Mouse (Mus musculus) forebrain, embryonic 14.5 days (tissue): Measurements from ENCODE around the gene Ftl1. TPM values are rescaled to one million over a fixed set of nuclear protein-coding genes. Genes with fewer than 3 reads are reported as not detected.
A peak's percentile ranks its signal among the peaks of the same experiment; 100 is the strongest.

Experiments used
- ATAC-seq: fragments of 200-750 bp; cut with Nextera tagmentation; 2 replicates; pipeline ENCODE4 v1.8.0; 2017; ENCODE audit warnings: mild to moderate bottlenecking, moderate library complexity
- DNase-seq: peaks from one replicate; pipeline ENCODE4 v3.0.0-alpha.2; 2015; ENCODE audit warnings: low spot score
- H3K27ac ChIP-seq: fragments of 300-500 bp; sonication (generic); 2 replicates; pipeline ENCODE4 v1.5.1; 2014; ENCODE audit warnings: low read depth, mild to moderate bottlenecking, control low read depth, low read length, moderate library complexity
- H3K27me3 ChIP-seq: fragments of 300-500 bp; sonication (generic); replicated peaks from 2 replicates; pipeline ENCODE4 v1.6.1; 2014; ENCODE audit warnings: low read length, control low read depth, mixed read lengths; ENCODE audit not compliant: control insufficient read depth, insufficient read depth
- H3K36me3 ChIP-seq: fragments of 300-500 bp; sonication (generic); 2 replicates; pipeline ENCODE4 v1.6.1; 2014; ENCODE audit warnings: low read length, control low read depth; ENCODE audit not compliant: control insufficient read depth, insufficient read depth
- H3K4me1 ChIP-seq: fragments of 300-500 bp; sonication (generic); 2 replicates; pipeline ENCODE4 v1.6.1; 2014; ENCODE audit warnings: antibody characterized with exemption, low read length, control low read depth; ENCODE audit not compliant: control insufficient read depth, insufficient read depth
- H3K4me2 ChIP-seq: fragments of 300-500 bp; sonication (generic); 2 replicates; pipeline ENCODE4 v1.6.1; 2014; ENCODE audit warnings: mild to moderate bottlenecking, control low read depth, low read length
- H3K4me3 ChIP-seq: fragments of 300-500 bp; sonication (generic); 2 replicates; pipeline ENCODE4 v1.5.1; 2014; ENCODE audit warnings: low read depth, low read length, control low read depth
- H3K9ac ChIP-seq: fragments of 300-500 bp; sonication (generic); 2 replicates; pipeline ENCODE4 v1.6.1; 2014; ENCODE audit warnings: mild to moderate bottlenecking, low read length, control low read depth, moderate library complexity
- H3K9me3 ChIP-seq: fragments of 300-500 bp; sonication (generic); replicated peaks from 2 replicates; pipeline ENCODE4 v1.6.1; 2016; ENCODE audit warnings: low read length, control low read depth, mixed read lengths; ENCODE audit not compliant: control insufficient read depth
- WGBS: fragments of 180-500 bp; shearing (Covaris S2); extraction: QIAGEN DNeasy Blood & Tissue Kit; methylation state at CpG from one replicate; pipeline ENCODE4 v1.1.7; 2014; 5-methylcytosine and 5-hydroxymethylcytosine counted together
- polyA plus RNA-seq: library from polyadenylated mRNA; unstranded; fragments of >200 nt; fragmentation: Nextera tagmentation; extraction: Ambion mirVana; gene quantifications from 2 replicates; pipeline ENCODE4 v1.2.1, GENCODE M21; 2014

The Ftl1 gene
- polyA plus RNA-seq, 1 experiment from 2014 or later: 6,800 TPM

DNA sequence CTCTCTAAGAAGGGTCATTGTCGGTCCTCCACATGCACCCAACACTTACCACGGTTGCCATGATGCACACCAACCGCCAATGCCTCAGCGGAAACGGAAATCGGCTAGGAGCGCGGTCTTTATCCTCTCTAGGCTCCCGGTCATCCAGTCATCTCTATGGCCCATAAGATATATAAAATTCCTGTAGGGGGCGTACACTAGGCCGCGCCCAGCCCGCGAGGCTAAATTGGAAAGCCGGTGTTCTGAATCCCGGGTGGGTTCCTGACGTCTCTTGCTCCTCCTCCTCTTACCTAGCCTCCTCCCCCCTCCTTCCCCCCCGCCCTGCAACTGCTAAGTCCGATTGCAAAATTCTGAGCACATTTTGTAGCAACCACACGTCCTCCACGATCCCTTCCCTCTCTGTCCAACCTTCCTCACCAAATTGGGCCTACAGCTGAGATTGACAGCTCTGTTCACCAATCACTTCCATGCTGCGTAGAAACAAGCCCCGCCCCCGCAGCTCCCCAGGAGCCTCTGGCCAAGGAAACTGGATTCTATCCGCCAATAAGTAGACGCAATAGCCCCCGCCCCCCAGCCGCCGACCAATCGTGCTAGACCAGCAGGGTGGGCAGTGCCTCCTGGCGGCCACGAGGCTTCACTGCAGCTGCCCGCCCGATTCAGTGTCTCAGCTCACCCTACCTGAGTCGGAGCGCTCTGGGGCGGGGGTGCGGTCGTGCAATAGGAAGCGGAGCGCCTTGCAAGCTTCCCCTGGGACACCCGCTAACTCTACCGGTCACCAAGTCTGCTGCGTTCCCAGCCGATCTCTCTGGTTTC, 25.3 kb downstream of the Ftl1 start, which contains the start of gene Gys1:
Gene Gys1 (plus strand): TSS at position 642 of the 813 bp plus-strand sequence.
- peaks cover 18% of the 10 kb centered on the region for H3K4me1 ChIP-seq
- WGBS: under 1% methylated on average over 45 of the region's 45 CpGs
- peak; percentile 98 for ATAC-seq
- no peaks in the 10 kb centered on the region for H3K27me3 ChIP-seq
- peak within 1 kb of the TSS; percentile 77 for H3K4me3 ChIP-seq
- peaks cover 28% of the 10 kb centered on the region for H3K36me3 ChIP-seq
- H3K9me3 ChIP-seq: no peaks in the 10 kb centered on the region
- peak within 1 kb of the TSS; percentile 83 for H3K9ac ChIP-seq
- H3K4me2 ChIP-seq: peak within 1 kb of the TSS; percentile 90
- peak within 1 kb of the TSS; percentile 87 for H3K27ac ChIP-seq
- peak; percentile 100 for DNase-seq

DNA sequence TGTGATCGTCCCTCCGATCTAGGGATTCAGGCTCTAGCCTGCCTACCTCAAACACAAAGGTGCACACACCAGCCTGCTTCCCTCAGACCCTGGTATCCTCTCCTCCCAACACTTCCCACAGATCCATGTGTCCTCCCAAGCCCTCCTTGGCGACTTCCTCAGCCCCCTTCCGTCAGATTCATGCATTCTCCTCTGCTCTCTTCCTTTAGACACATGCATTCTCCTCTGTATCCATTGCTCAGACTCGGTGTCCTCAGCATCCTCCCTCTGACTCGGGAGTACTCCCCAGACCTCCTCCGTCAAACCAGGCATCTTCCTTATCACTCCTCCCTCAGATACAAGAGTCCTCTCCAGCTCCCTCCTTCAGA, 25.9 kb downstream of the Ftl1 start:
- ATAC-seq: no peak; the same call in 1 of the 2 replicates
- peaks cover 18% of the 10 kb centered on the region for H3K4me1 ChIP-seq

DNA sequence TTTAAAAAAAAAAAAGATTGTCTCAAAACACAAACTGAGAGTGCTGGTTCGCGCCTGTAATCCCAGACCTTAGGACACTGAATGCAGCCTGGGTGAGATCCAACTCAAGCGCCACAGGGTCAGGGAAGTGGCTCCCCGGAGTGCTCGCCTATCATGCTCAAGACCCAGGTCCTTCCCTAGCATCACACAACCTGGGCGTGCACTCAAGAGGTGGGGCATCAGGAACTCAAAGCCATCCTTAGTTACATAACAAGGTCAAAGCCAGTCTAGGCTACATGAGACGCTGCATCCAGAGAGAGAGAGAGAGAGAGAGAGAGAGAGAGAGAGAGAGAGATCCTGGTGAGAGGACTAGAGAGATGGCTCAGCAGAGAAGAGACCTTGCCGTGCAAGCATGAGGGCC, 33.1 kb downstream of the Ftl1 start:
- no peak for DNase-seq
- Histone ChIP-seq H3K36me3 (peaks cover 93% of the 10 kb centered on the region), H3K4me2 (no peak overlapping the region), H3K27me3 (no peaks in the 10 kb centered on the region), H3K4me3 (no peak overlapping the region), H3K9me3 (no peaks in the 10 kb centered on the region), H3K4me1 (no peaks in the 10 kb centered on the region), H3K9ac (no peak overlapping the region), H3K27ac (no peak overlapping the region)
- WGBS: 88% methylated on average over 8 of the region's 8 CpGs
- ATAC-seq: no peak

More for the DNA sequence above, 25.9 kb downstream of the Ftl1 start:
- Histone ChIP-seq H3K27me3 (no peaks in the 10 kb centered on the region), H3K27ac (peak overlapping the region; percentile 87), H3K4me2 (peak overlapping the region; percentile 90), H3K9ac (peak overlapping the region; percentile 83), H3K4me3 (peak overlapping the region; percentile 77), H3K9me3 (no peaks in the 10 kb centered on the region), H3K36me3 (peaks cover 32% of the 10 kb centered on the region)
- DNase-seq: no peak
- 0% methylated on average over 7 of the region's 7 CpGs for WGBS

DNA sequence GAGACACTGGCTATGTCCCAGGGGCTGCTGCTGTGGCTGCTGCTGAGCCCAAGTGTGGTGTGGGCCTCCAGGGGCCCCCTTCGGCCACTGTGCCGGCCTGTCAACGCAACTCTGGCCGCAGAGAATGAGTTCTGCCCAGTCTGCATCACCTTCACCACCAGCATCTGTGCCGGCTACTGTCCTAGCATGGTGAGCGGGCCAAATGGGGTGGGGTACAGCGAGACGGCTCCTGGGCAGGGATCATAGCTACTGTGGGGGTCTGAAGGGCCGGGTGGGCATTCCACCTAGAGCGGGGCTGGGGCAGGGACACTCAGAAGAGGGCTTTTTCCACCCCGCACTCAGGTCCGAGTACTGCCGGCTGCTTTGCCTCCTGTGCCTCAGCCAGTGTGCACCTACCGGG, 38.5 kb downstream of the Ftl1 start:
- WGBS: 92% methylated on average over 14 of the region's 14 CpGs
- H3K4me2 ChIP-seq: no peak overlapping the region
- ATAC-seq: no peak
- peaks cover 50% of the 10 kb centered on the region for H3K36me3 ChIP-seq
- H3K9me3 ChIP-seq: no peaks in the 10 kb centered on the region
- H3K4me3 ChIP-seq: no peak overlapping the region
- peaks cover 27% of the 10 kb centered on the region for H3K27me3 ChIP-seq
- DNase-seq: no peak
- H3K27ac ChIP-seq: no peak overlapping the region
- no peaks in the 10 kb centered on the region for H3K4me1 ChIP-seq
- no peak overlapping the region for H3K9ac ChIP-seq

DNA sequence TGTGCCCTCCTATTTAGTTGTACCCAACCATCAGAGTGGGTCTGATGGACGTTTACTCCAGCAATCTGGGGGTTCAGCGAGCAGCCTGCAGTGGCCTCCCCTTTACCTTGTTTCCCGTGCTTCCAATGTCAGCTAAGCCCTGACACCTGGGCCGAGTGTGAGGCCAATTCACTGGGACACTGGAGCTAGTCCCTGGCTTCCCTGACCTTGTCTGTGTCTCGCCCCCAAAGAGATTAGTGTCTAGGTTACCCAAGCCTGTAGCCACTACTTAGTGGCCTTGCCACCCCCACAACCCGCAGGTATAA, 39.1 kb downstream of the Ftl1 start, which contains the start of gene Lhb:
Gene Lhb (plus strand): TSS at position 206 of the 305 bp plus-strand sequence.
- Histone ChIP-seq H3K4me3 (no peak within 1 kb of the TSS), H3K4me2 (no peak within 1 kb of the TSS), H3K4me1 (no peaks in the 10 kb centered on the region), H3K27ac (no peak within 1 kb of the TSS), H3K9ac (no peak within 1 kb of the TSS), H3K36me3 (peaks cover 48% of the 10 kb centered on the region), H3K27me3 (peaks cover 33% of the 10 kb centered on the region), H3K9me3 (no peaks in the 10 kb centered on the region)
- 61% methylated on average over 6 of the region's 6 CpGs for WGBS
- no peak for ATAC-seq
- DNase-seq: no peak

DNA sequence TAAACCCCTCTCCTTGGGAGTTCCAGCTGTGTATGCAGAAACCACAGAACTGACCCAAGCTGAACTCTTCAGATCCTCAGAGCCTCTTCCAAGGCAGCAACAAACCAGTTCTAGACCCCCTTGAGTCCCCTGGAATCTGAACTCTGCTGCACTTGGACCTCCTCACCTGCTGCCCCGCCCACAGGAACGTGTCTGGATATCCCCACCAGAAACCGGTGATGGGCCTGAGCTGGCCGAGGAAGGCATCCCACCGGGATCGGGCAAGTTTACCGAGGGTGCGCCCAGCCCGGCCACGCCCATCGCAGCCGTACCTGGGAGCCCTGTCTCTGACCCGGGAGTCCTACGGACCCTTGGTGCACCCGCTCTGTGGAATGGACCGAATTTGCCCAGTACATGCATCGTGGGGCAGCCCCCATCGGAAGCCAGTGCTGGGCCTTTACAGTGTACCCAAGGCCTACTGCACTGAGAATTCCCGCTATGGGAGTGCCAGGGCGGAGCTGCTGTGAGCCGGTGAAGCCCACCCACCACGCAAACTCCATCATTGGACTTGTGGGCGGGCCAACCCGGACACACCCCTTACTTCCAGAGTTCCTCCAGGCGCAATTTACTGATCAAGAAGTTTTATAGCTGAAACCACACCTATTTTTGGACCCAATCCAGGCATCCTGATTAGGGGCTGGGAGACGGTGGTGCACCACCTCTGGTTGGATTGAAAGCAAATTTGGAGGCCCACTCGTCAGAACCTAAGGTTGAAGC, 39.6 kb downstream of the Ftl1 start:
- 12% methylated on average over 27 of the region's 27 CpGs for WGBS

DNA sequence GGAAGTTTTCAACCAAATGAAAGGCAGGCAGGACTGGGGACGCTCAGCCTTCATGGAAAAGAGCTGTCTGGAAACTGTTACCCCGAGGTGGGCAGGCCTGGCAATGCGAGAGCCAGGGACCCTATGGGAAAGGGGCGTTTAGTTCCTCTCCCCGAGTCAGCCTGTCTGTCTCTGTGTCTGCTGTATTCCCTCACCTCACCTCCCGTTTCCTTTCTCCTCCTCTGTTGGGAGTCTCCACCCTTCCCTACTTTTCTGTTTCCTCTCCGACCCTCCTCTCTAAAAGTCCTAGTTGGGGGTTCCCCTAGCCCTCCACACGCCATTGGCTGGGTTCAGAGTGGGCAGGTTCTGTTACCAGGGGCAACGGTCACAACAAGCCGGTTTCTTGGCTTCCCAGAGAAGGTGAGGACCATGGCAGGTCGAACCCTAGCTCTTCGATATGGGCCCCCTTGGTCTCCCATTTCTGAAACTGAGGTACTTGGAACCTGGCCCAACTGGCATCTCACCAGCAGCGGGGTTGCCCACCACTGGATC, 41.7 kb downstream of the Ftl1 start:
- WGBS: 10% methylated on average over 13 of the region's 13 CpGs
- Histone ChIP-seq H3K9me3 (no peaks in the 10 kb centered on the region), H3K36me3 (peaks cover 22% of the 10 kb centered on the region), H3K4me2 (no peak overlapping the region), H3K9ac (no peak overlapping the region), H3K4me1 (no peaks in the 10 kb centered on the region), H3K27ac (no peak overlapping the region), H3K27me3 (peaks cover 59% of the 10 kb centered on the region), H3K4me3 (no peak overlapping the region)
- ATAC-seq (no peak), DNase-seq (no peak)

More for the DNA sequence above, 39.6 kb downstream of the Ftl1 start:
- H3K27me3 ChIP-seq: peaks cover 39% of the 10 kb centered on the region
- peaks cover 43% of the 10 kb centered on the region for H3K36me3 ChIP-seq
- no peak overlapping the region for H3K4me2 ChIP-seq
- H3K4me1 ChIP-seq: no peaks in the 10 kb centered on the region
- H3K4me3 ChIP-seq: no peak overlapping the region
- ATAC-seq: no peak
- H3K27ac ChIP-seq: no peak overlapping the region
- no peaks in the 10 kb centered on the region for H3K9me3 ChIP-seq
- H3K9ac ChIP-seq: no peak overlapping the region
- DNase-seq: no peak

DNA sequence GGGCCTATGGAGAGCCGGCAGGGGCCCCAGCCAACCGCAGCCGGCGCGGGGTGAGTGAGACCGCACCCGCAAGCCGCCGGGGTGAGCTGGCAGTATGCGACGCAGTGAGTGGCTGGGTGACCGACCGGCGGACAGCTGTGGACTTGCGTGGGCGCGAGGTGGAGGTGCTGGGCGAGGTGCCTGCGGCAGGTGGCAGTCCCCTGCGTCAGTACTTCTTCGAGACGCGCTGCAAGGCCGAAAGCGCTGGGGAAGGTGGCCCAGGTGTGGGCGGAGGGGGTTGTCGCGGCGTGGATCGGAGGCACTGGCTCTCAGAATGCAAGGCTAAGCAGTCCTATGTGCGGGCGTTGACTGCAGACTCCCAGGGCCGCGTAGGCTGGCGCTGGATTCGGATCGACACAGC, 44.0 kb downstream of the Ftl1 start:
- DNase-seq: no peak
- WGBS: 12% methylated on average over 37 of the region's 37 CpGs
- no peak overlapping the region for H3K4me3 ChIP-seq
- no peaks in the 10 kb centered on the region for H3K4me1 ChIP-seq
- ATAC-seq: no peak
- H3K4me2 ChIP-seq: no peak overlapping the region
- H3K27me3 ChIP-seq: peaks cover 77% of the 10 kb centered on the region
- no peak overlapping the region for H3K27ac ChIP-seq
- no peaks in the 10 kb centered on the region for H3K36me3 ChIP-seq
- H3K9ac ChIP-seq: peak overlapping the region; percentile 25; the same call in 1 of the 2 replicates
- no peaks in the 10 kb centered on the region for H3K9me3 ChIP-seq
